In the genomic region with DNA sequence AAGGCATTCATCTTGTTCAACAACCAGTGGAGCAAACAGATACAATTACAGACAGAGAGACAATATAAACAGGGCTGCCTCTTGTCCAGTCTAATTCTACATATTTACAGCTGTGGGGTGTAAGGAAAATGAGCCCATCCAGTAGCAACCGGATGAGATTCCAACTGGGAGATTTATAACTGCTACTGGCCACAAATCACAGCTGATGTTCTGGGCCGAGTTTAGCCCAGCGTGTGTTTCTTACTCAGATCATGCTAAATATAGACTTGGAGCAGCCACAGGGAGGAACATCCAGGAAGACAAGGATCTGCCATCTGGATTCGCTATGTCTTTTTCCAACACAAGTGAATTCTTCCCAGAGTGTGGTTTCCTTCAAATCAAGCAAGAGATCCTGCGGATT, we compare ENCODE assay signal across 8 mouse cellular contexts. TPM values are rescaled to one million over a fixed set of nuclear protein-coding genes. Genes with fewer than 3 reads are reported as not detected.
DNase-seq lines count a peak whose midpoint lies in the region; ATAC-seq and TF ChIP-seq lines count a peak whose summit lies in the region.

No protein-coding gene starts in this region.

- no peaks in the 10 kb centered on the region for H3K36me3 ChIP-seq in kidney, embryonic 15.5 days

- TF ChIP-seq POLR2A in embryonic fibroblast, embryonic 13.5 days (IDR thresholded peaks at IDR 0.05; ENCODE audit: low read depth, low read length), result no peak

- no peaks in the 10 kb centered on the region for H3K4me1 ChIP-seq in embryonic fibroblast, embryonic 13.5 days (ENCODE audit: control insufficient read depth, insufficient read depth, low read length)
- peaks cover 16% of the 10 kb centered on the region for H3K4me1 ChIP-seq in kidney, embryonic 15.5 days

- no peak overlapping the region for H3K4me2 ChIP-seq in kidney, embryonic 15.5 days

- H3K27me3 ChIP-seq in kidney, embryonic 15.5 days, result peaks cover 24% of the 10 kb centered on the region

- H3K9me3 ChIP-seq in kidney, embryonic 15.5 days (replicated peaks), result no peaks in the 10 kb centered on the region

- ATAC-seq in kidney, embryonic 15.5 days (replicated peaks; ENCODE audit: low FRiP score), result peak; percentile 79

- H3K9ac ChIP-seq in kidney, embryonic 15.5 days, result no peak overlapping the region

- 15% methylated on average over 5 of the region's 5 CpGs for WGBS in kidney, embryonic 15.5 days

- TF ChIP-seq CTCF in embryonic fibroblast, embryonic 13.5 days (IDR thresholded peaks at IDR 0.05; ENCODE audit: borderline replicate concordance, insufficient read depth, low read length), result no peak

- H3K27ac ChIP-seq in embryonic fibroblast, embryonic 13.5 days (ENCODE audit: insufficient read depth, low read length), result peak overlapping the region; percentile 66
- H3K27ac ChIP-seq in kidney, embryonic 15.5 days, result peak overlapping the region; percentile 73

- no peak overlapping the region for H3K4me3 ChIP-seq in embryonic fibroblast, embryonic 13.5 days (ENCODE audit: insufficient read depth, low read length)
- H3K4me3 ChIP-seq in kidney, embryonic 15.5 days (replicated peaks), result no peak overlapping the region

- peak; percentile 30 for DNase-seq in layer of hippocampus, adult 11-12 months (ENCODE audit: low spot score)
- no peak for DNase-seq in layer of hippocampus, postnatal 10 days (ENCODE audit: low spot score in 2 of 2)
- peak; percentile 39 to 64 for DNase-seq in right cerebral cortex, postnatal 10 days (ENCODE audit: low spot score in 2 of 2)
- DNase-seq in spleen, adult 18-20 months, result no peak
- no peak for DNase-seq in urinary bladder, adult 2 months (ENCODE audit: low spot score)
- DNase-seq in T-cell, adult 2 months (ENCODE audit: low spot score), result no peak

RNA-seq across cellular contexts. Expression of gene Nxnl2, which starts 27.4 kb away (rescaled TPM):
- total RNA-seq in layer of hippocampus, postnatal 10 days (2021), result 1 to 10 TPM; 1.3 TPM
- polyA plus RNA-seq in embryonic fibroblast, embryonic 13.5 days (2011; ENCODE audit: insufficient read length, low read depth, missing spikeins), result 0.84 TPM in 1 of 2 replicates, not detected in the other
- polyA plus RNA-seq in kidney, embryonic 15.5 days (2015; fragmentation: Nextera tagmentation; extraction: Ambion mirVana), result 1.0 and 2.5 TPM in 2 replicates
- polyA plus RNA-seq in urinary bladder, adult 2 months (2012; rRNA removed), result 2.0 and 3.4 TPM in 2 replicates

Comparison
In these comparisons a context has a peak if more than half of its experiments do, and no peak if none do; other contexts are left out.
1. DNase-seq: peak in layer of hippocampus, adult 11-12 months (single experiment) and right cerebral cortex, postnatal 10 days (2 of 2); none in layer of hippocampus, postnatal 10 days (0 of 2), spleen, adult 18-20 months (0 of 2), urinary bladder, adult 2 months (single experiment) and T-cell, adult 2 months (single experiment).